Mouse (Mus musculus) liver, adult 2 months (tissue): ENCODE measurements at regions not wholly inside any gene's neighbourhood (a gene's known extent, or its start where the extent isn't known, plus 50 kb on each side); places are given as distances from the start of the nearest gene placed in this dataset.

ENCODE experiments used
- CTCF ChIP-seq: fragments of 200-500 bp; IDR thresholded peaks from 2 replicates; pipeline ENCODE4 v1.5.1; 2011; ENCODE audit warnings: low read depth, low read length, control low read depth
- POLR2A ChIP-seq: fragments of 200-500 bp; IDR thresholded peaks from 2 replicates; pipeline ENCODE4 v1.6.1; 2011; ENCODE audit warnings: low read length, control low read depth; ENCODE audit not compliant: insufficient read depth; ENCODE audit errors: extremely low read depth

DNA sequence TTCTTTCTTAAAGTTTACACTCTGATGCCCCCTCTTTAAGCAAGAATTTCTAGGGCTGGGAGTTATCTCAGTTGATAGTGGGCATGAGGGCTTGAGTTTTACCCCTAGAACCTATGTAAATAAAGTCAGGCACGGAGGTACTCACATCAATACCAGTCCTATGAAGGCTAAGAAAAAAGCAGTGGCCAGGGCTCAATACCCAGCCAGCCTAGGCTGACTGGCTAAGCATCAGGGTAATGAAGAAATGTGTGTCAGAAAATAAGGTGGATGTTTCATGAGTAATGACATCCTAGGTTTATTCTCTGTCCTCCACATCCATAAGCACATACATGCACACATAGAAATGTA lies 188.5 kb upstream of the Pfkp start:
- TF ChIP-seq CTCF (no peak), POLR2A (no peak)
